Mouse (Mus musculus): ENCODE results near the gene Nagk. TPM values are rescaled to one million over a fixed set of nuclear protein-coding genes. Genes with fewer than 3 reads are reported as not detected.

Gene Nagk
- polyA plus RNA-seq (2015; fragmentation: Nextera tagmentation; extraction: Ambion mirVana): 120 TPM in 2 replicates

- Histone ChIP-seq H3K9me3 (no peaks in the 10 kb centered on the region), H3K4me2 (peak within 1 kb of the TSS; percentile 73), H3K9ac (peak within 1 kb of the TSS; percentile 90), H3K4me1 (peaks cover 15% of the 10 kb centered on the region), H3K36me3 (replicated peaks) (0 out of 2 replicates have a peak, but pooled peaks cover 13% of the 10 kb centered on the region), H3K27ac (peak within 1 kb of the TSS; percentile 96), H3K4me3 (peak within 1 kb of the TSS; percentile 79), H3K27me3 (replicated peaks) (no peaks in the 10 kb centered on the region)
- WGBS: 0% methylated on average over 43 of the region's 43 CpGs
- peak; percentile 95 for ATAC-seq (replicated peaks)
Observed at GRCm38 (mm10) chr6:83794760-83795296, at the start of gene Nagk. Nagk (plus strand) TSS chr6:83794982.

GRCm38 (mm10) chr6:83745466-83745865 is 49.3 kb upstream of the Nagk start:
- 63% methylated on average over 2 of the region's 2 CpGs for WGBS
- H3K4me2 ChIP-seq: no peak overlapping the region
- H3K27me3 ChIP-seq (replicated peaks): no peaks in the 10 kb centered on the region
- no peak overlapping the region for H3K4me3 ChIP-seq
- no peak for ATAC-seq (replicated peaks)
- H3K9me3 ChIP-seq: no peaks in the 10 kb centered on the region
- H3K4me1 ChIP-seq: no peaks in the 10 kb centered on the region
- no peaks in the 10 kb centered on the region for H3K36me3 ChIP-seq (replicated peaks)
- H3K27ac ChIP-seq: no peak overlapping the region
- H3K9ac ChIP-seq: no peak overlapping the region

GRCm38 (mm10) chr6:83749286-83749685 is 45.5 kb upstream of the Nagk start:
- Histone ChIP-seq H3K9ac (no peak overlapping the region), H3K4me2 (no peak overlapping the region), H3K4me3 (no peak overlapping the region), H3K9me3 (no peaks in the 10 kb centered on the region), H3K27ac (no peak overlapping the region), H3K27me3 (replicated peaks) (no peaks in the 10 kb centered on the region; the same call in 1 of the 2 replicates), H3K36me3 (replicated peaks) (no peaks in the 10 kb centered on the region), H3K4me1 (no peaks in the 10 kb centered on the region)
- ATAC-seq (replicated peaks): no peak
- 62% methylated on average over 2 of the region's 3 CpGs for WGBS

DNA sequence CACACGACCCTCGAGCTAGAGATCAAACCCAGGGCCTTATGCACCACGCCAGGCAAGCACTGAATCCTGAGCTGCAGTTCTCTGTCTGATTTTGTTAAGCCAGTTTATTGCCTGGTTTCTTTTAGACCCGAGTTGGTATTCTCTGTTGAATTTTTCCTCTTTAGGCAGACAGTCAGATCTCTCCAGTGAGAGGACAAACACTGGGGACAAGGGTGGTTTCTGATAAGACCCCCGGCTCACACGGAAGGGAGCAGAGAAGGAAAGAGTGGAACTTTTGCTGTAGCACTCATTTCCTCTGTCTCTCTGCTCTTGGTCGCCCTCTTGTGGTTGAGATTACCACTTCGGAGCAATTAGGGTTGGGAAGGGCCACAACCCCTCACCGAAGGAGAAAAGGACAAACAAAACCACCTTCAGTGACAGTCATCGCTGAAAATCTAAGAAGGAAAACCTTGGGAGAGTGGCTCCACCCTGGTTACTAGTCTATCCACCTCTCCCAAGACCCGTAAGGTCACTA is 44.6 kb upstream of the Nagk start:
- Histone ChIP-seq H3K4me2 (no peak overlapping the region), H3K27me3 (replicated peaks) (peaks cover 1% of the 10 kb centered on the region; the same call in 1 of the 2 replicates)
- 6% methylated on average over 11 of the region's 11 CpGs for WGBS

DNA sequence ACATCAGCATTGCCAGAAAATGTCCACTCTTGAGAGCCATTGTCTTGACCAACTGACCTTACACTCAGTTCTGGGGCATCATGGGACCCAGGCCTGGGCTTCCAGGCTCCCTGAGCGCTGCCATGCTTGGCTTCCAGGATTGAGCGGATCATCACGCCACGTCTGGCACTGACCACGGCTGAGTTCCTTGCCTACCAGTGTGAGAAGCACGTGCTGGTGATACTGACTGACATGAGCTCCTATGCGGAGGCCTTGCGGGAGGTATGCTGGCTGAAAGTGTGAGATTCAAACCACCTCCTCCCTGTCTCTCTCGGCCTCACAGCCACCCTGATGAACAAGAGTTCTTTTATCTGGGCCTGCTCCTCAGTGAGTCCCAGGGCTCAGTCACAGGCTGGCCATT is 38.7 kb upstream of the Nagk start:
- Histone ChIP-seq H3K9me3 (no peaks in the 10 kb centered on the region), H3K4me1 (peaks cover 5% of the 10 kb centered on the region), H3K27me3 (replicated peaks) (peaks cover 39% of the 10 kb centered on the region), H3K9ac (no peak overlapping the region), H3K4me3 (no peak overlapping the region), H3K36me3 (replicated peaks) (no peaks in the 10 kb centered on the region), H3K4me2 (no peak overlapping the region), H3K27ac (no peak overlapping the region)
- WGBS: 72% methylated on average over 9 of the region's 9 CpGs
- ATAC-seq (replicated peaks): no peak

More for the DNA sequence above, 44.6 kb upstream of the Nagk start:
- Histone ChIP-seq H3K4me3 (no peak overlapping the region), H3K27ac (no peak overlapping the region), H3K9me3 (no peaks in the 10 kb centered on the region), H3K9ac (no peak overlapping the region), H3K36me3 (replicated peaks) (no peaks in the 10 kb centered on the region), H3K4me1 (no peaks in the 10 kb centered on the region)
- no peak for ATAC-seq (replicated peaks)

- Histone ChIP-seq H3K4me1 (peaks cover 10% of the 10 kb centered on the region), H3K9ac (no peak within 1 kb of the TSS), H3K9me3 (no peaks in the 10 kb centered on the region), H3K27ac (no peak within 1 kb of the TSS), H3K36me3 (replicated peaks) (no peaks in the 10 kb centered on the region), H3K4me3 (peak within 1 kb of the TSS; percentile 9; the same call in 1 of the 2 replicates), H3K4me2 (peak within 1 kb of the TSS; percentile 38), H3K27me3 (replicated peaks) (peaks cover 60% of the 10 kb centered on the region)
- 24% methylated on average over 6 of the region's 6 CpGs for WGBS
- ATAC-seq (replicated peaks): no peak
Observed at GRCm38 (mm10) chr6:83762344-83762743, 32.4 kb upstream of the Nagk start, which contains the start of gene Ankrd53. Ankrd53 (plus strand) TSS chr6:83762644.

DNA sequence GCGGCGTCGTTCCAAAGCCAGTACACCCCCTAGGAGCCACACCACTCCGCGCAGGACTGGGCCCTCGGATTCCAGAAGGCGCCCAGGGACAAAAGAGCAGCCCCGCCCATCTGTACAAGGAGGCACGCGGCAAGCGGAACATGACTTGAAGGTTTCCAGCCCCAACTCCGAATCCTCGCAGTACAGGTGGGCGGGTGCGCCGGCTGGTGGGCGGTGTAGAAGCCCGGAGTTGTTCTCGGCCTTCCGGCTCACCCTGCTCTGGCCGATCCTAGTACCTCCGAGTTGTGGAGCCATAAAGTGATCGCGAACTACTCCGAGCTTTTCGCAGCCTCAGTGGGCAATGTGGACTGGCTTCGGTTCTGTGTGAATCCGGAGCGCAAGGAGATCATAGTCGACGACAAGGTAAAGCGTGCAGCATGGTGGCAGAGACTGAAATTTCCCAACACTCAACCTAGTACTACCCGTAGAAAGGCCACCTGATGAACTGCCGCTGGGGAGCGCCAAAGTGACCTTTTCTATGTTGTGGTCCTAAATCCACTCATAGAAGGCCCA is 31.8 kb upstream of the Nagk start:
- H3K27ac ChIP-seq: no peak overlapping the region
- peaks cover 54% of the 10 kb centered on the region for H3K27me3 ChIP-seq (replicated peaks)
- no peak overlapping the region for H3K9ac ChIP-seq
- WGBS: 2% methylated on average over 35 of the region's 35 CpGs
- H3K4me1 ChIP-seq: peaks cover 9% of the 10 kb centered on the region
- H3K9me3 ChIP-seq: no peaks in the 10 kb centered on the region
- peak overlapping the region; percentile 38 for H3K4me2 ChIP-seq
- peak overlapping the region; percentile 9; the same call in 1 of the 2 replicates for H3K4me3 ChIP-seq
- ATAC-seq (replicated peaks): no peak
- H3K36me3 ChIP-seq (replicated peaks): no peaks in the 10 kb centered on the region

DNA sequence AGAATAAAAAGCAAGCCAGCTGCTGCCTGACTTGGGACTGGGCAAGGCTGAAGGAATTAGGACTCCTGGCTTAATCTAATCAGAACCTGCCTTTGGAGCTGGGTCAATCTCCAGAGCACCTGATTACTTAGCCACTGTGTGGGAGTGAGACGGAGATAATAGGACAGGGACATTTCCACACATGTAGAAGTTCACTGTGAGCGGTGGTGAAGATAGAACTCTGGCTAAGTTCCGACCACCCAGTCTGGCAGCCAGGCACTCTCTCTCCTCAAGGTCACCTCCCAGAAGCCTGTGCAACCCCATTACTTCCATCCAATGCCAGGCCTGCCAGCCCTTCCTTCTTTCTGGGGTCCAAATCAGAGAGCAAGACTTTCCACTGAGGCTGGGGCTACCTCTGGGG is 27.8 kb upstream of the Nagk start:
- no peak overlapping the region for H3K4me3 ChIP-seq
- no peak overlapping the region for H3K4me2 ChIP-seq
- 0 out of 2 replicates have a peak, but pooled peaks cover 8% of the 10 kb centered on the region for H3K36me3 ChIP-seq (replicated peaks)
- H3K27me3 ChIP-seq (replicated peaks): peaks cover 24% of the 10 kb centered on the region
- H3K9ac ChIP-seq: no peak overlapping the region
- no peaks in the 10 kb centered on the region for H3K9me3 ChIP-seq
- 88% methylated on average over 3 of the region's 3 CpGs for whole genome bisulfite sequencing
- peaks cover 5% of the 10 kb centered on the region for H3K4me1 ChIP-seq
- H3K27ac ChIP-seq: no peak overlapping the region
- ATAC-seq (replicated peaks): no peak

- H3K4me2 ChIP-seq: no peak overlapping the region
- H3K36me3 ChIP-seq (replicated peaks): peaks cover 8% of the 10 kb centered on the region; the same call in 1 of the 2 replicates
- WGBS: 85% methylated on average over 5 of the region's 5 CpGs
- no peak overlapping the region for H3K9ac ChIP-seq
- no peaks in the 10 kb centered on the region for H3K9me3 ChIP-seq
- no peak overlapping the region for H3K4me3 ChIP-seq
- peaks cover 6% of the 10 kb centered on the region; the same call in 1 of the 2 replicates for H3K4me1 ChIP-seq
- H3K27me3 ChIP-seq (replicated peaks): peaks cover 9% of the 10 kb centered on the region
- H3K27ac ChIP-seq: no peak overlapping the region
- ATAC-seq (replicated peaks): no peak
Observed at GRCm38 (mm10) chr6:83768485-83768884, 26.3 kb upstream of the Nagk start.

GRCm38 (mm10) chr6:83774126-83774525 is 20.7 kb upstream of the Nagk start:
- no peak for ATAC-seq (replicated peaks)
- WGBS: 73% methylated on average over 8 of the region's 9 CpGs

DNA sequence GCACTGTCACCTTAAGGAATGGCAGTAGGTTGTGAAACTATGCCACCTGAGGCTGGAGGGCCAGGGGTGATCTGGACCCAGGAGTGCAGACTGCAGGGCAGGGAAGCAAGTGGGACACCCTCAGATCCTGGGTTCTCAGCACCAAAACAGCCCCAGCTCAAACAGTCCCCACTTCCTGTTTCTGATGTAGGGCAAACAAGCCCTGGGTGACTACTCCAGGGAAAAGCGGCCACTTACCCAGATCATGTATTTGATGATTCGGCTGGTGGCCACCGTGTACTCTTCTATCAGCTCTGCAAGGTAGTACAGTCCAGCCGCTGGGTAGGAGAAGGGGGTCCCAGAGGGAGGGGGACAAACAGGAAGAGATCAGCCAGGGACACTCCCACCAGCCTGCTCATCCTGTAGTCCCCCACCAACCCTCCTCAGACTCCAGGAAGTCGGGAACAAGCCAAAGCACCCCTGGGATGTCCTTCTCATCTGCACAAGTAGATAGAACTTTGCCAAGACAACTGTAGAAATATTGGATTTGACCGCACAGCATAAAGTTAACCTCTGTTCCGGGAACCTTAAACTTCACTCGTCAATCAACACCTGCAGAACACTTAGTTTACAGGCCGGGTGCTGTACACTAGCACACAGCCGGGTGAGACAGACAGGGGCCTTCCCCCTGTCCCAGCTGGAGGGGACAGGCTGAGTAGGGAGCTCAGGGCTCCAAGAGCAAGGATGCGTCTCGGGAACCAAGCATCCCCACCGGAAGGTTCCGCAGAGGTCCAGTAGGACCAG is 19.8 kb upstream of the Nagk start:
- 2% methylated on average over 14 of the region's 14 CpGs for WGBS

More at GRCm38 (mm10) chr6:83774126-83774525, 20.7 kb upstream of the Nagk start:
- Histone ChIP-seq H3K9ac (no peak overlapping the region), H3K27me3 (replicated peaks) (no peaks in the 10 kb centered on the region), H3K4me1 (peaks cover 27% of the 10 kb centered on the region), H3K4me3 (peak overlapping the region; percentile 93; the same call in 1 of the 2 replicates), H3K36me3 (replicated peaks) (peaks cover 8% of the 10 kb centered on the region; the same call in 1 of the 2 replicates), H3K9me3 (no peaks in the 10 kb centered on the region), H3K27ac (no peak overlapping the region), H3K4me2 (peak overlapping the region; percentile 84)

More for the DNA sequence above, 19.8 kb upstream of the Nagk start:
- H3K9ac ChIP-seq: peak overlapping the region; percentile 96
- ATAC-seq (replicated peaks): peak; percentile 58
- H3K4me1 ChIP-seq: peaks cover 27% of the 10 kb centered on the region
- H3K9me3 ChIP-seq: no peaks in the 10 kb centered on the region
- H3K4me3 ChIP-seq: peak overlapping the region; percentile 93
- H3K4me2 ChIP-seq: peak overlapping the region; percentile 84
- H3K36me3 ChIP-seq (replicated peaks): peaks cover 5% of the 10 kb centered on the region; the same call in 1 of the 2 replicates
- H3K27me3 ChIP-seq (replicated peaks): no peaks in the 10 kb centered on the region
- H3K27ac ChIP-seq: peak overlapping the region; percentile 86

All from midbrain, embryonic 15.5 days (tissue).